Mouse (Mus musculus): Measurements from ENCODE around the gene Pklr. TPM values are rescaled to one million over a fixed set of nuclear protein-coding genes. Genes with fewer than 3 reads are reported as not detected.
A peak's percentile ranks its signal among the peaks of the same experiment; 100 is the strongest.

Gene Pklr
- polyA plus RNA-seq, 1 experiment, result 2.2 TPM

- TF ChIP-seq CTCF (IDR thresholded peaks at IDR 0.05; ENCODE audit: borderline replicate concordance, control insufficient read depth, extremely low read depth, insufficient read depth, low read length, poor library complexity) (no peak), POLR2A (IDR thresholded peaks at IDR 0.05; ENCODE audit: control insufficient read depth, extremely low read depth, insufficient read depth, low read length, poor library complexity) (no peak)
- 46% methylated on average over 1 of the region's 1 CpGs for whole genome bisulfite sequencing
Observed at GRCm38 (mm10) chr3:89193351-89193750, 57.4 kb downstream of the Pklr start.

DNA sequence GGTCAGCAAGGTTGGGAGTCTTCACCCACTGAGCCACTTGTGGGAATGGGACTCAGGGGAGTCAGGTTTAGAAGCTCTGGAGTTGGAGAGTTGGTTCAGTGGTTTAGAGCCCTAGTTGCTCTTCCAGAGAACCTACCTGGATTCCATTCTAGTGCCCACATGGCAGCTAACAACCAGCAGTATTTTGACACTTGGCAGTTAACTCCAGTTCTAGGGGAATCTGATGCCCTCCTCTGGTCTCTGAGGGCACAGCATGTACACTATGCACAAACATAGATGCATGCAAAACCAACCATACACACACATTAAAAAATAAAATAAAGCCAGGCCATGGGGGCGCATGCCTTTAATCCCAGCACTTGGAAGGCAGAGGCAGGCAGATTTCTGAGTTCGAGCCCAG, 57.9 kb downstream of the Pklr start:
- DNase-seq, result peak; percentile 67
- no peak for TF ChIP-seq CTCF (IDR thresholded peaks at IDR 0.05; ENCODE audit: borderline replicate concordance, control insufficient read depth, extremely low read depth, insufficient read depth, low read length, poor library complexity)
- TF ChIP-seq POLR2A (IDR thresholded peaks at IDR 0.05; ENCODE audit: control insufficient read depth, extremely low read depth, insufficient read depth, low read length, poor library complexity), result no peak
- 89% methylated on average over 2 of the region's 2 CpGs for WGBS
- no peaks in the 10 kb centered on the region for H3K27me3 ChIP-seq (ENCODE audit: control insufficient read depth, insufficient read depth, low read length)
- no peaks in the 10 kb centered on the region for H3K36me3 ChIP-seq (ENCODE audit: control insufficient read depth, insufficient read depth, low read length)
- H3K27ac ChIP-seq (ENCODE audit: control insufficient read depth, insufficient read depth, low read length), result no peak overlapping the region
- H3K4me3 ChIP-seq (ENCODE audit: control insufficient read depth, insufficient read depth, low read length), result no peak overlapping the region
- H3K4me1 ChIP-seq (replicated peaks; ENCODE audit: control insufficient read depth, insufficient read depth, low read length), result peaks cover 24% of the 10 kb centered on the region

More at GRCm38 (mm10) chr3:89193351-89193750, 57.4 kb downstream of the Pklr start:
- peaks cover 29% of the 10 kb centered on the region for H3K4me1 ChIP-seq (replicated peaks; ENCODE audit: control insufficient read depth, insufficient read depth, low read length)
- DNase-seq, result no peak
- H3K4me3 ChIP-seq (ENCODE audit: control insufficient read depth, insufficient read depth, low read length), result no peak overlapping the region
- no peaks in the 10 kb centered on the region for H3K27me3 ChIP-seq (ENCODE audit: control insufficient read depth, insufficient read depth, low read length)
- H3K36me3 ChIP-seq (ENCODE audit: control insufficient read depth, insufficient read depth, low read length), result no peaks in the 10 kb centered on the region
- H3K27ac ChIP-seq (ENCODE audit: control insufficient read depth, insufficient read depth, low read length), result no peak overlapping the region

Other genes with a start within 250 kb of the Pklr start
- 36.5 and 40.7 TPM in 2 replicates for gene Msto1, start 222.1 kb upstream of the Pklr start, polyA plus RNA-seq (2012; rRNA removed)
- 12.3 and 12.8 TPM in 2 replicates for gene Ash1l, start 185.5 kb upstream of the Pklr start, polyA plus RNA-seq (2012; rRNA removed)
- gene Dap3, start 185.0 kb upstream of the Pklr start, polyA plus RNA-seq (2012; rRNA removed), result 81.2 and 91.7 TPM in 2 replicates
- gene Rusc1, start 42.8 kb upstream of the Pklr start, polyA plus RNA-seq (2012; rRNA removed), result 45.8 and 50.9 TPM in 2 replicates
- not detected in 2 replicates for gene Gm43738, start 35.0 kb upstream of the Pklr start, polyA plus RNA-seq (2012; rRNA removed)
- gene Fdps, start 34.2 kb upstream of the Pklr start, polyA plus RNA-seq (2012; rRNA removed), result 58.1 and 71.6 TPM in 2 replicates
- 15.9 and 18.1 TPM in 2 replicates for gene Hcn3, start 24.1 kb downstream of the Pklr start, polyA plus RNA-seq (2012; rRNA removed)
- 117 and 126 TPM in 2 replicates for gene Clk2, start 28.7 kb downstream of the Pklr start, polyA plus RNA-seq (2012; rRNA removed)
- gene Scamp3, start 41.3 kb downstream of the Pklr start, polyA plus RNA-seq (2012; rRNA removed), result 240 and 251 TPM in 2 replicates
- 250 and 278 TPM in 2 replicates for gene Fam189b, start 47.0 kb downstream of the Pklr start, polyA plus RNA-seq (2012; rRNA removed)
- 98.8 and 117 TPM in 2 replicates for gene Gba, start 66.8 kb downstream of the Pklr start, polyA plus RNA-seq (2012; rRNA removed)
- 7.2 and 10.9 TPM in 2 replicates for gene Thbs3, start 79.0 kb downstream of the Pklr start, polyA plus RNA-seq (2012; rRNA removed)
- gene Mtx1, start 90.9 kb downstream of the Pklr start, polyA plus RNA-seq (2012; rRNA removed), result 209 and 224 TPM in 2 replicates
- 14.1 and 14.4 TPM in 2 replicates for gene Muc1, start 92.9 kb downstream of the Pklr start, polyA plus RNA-seq (2012; rRNA removed)
- gene Krtcap2, start 109.8 kb downstream of the Pklr start, polyA plus RNA-seq (2012; rRNA removed), result 171 and 183 TPM in 2 replicates
- 12.1 and 13.0 TPM in 2 replicates for gene Trim46, start 110.2 kb downstream of the Pklr start, polyA plus RNA-seq (2012; rRNA removed)
- gene Dpm3, start 123.2 kb downstream of the Pklr start, polyA plus RNA-seq (2012; rRNA removed), result 477 and 588 TPM in 2 replicates
- gene Slc50a1, start 134.4 kb downstream of the Pklr start, polyA plus RNA-seq (2012; rRNA removed), result 196 and 251 TPM in 2 replicates
- gene Efna1, start 145.0 kb downstream of the Pklr start, polyA plus RNA-seq (2012; rRNA removed), result 6.3 and 9.7 TPM in 2 replicates
- 3.7 and 4.2 TPM in 2 replicates for gene Efna3, start 186.8 kb downstream of the Pklr start, polyA plus RNA-seq (2012; rRNA removed)
- 12.5 TPM in 2 replicates for gene Efna4, start 201.9 kb downstream of the Pklr start, polyA plus RNA-seq (2012; rRNA removed)
- 38.7 and 49.6 TPM in 2 replicates for gene Adam15, start 213.9 kb downstream of the Pklr start, polyA plus RNA-seq (2012; rRNA removed)
- 0.36 and 0.50 TPM in 2 replicates for gene Dcst2, start 225.8 kb downstream of the Pklr start, polyA plus RNA-seq (2012; rRNA removed)
- 0.24 and 0.32 TPM in 2 replicates for gene Dcst1, start 229.1 kb downstream of the Pklr start, polyA plus RNA-seq (2012; rRNA removed)

Measured in thymus, adult 2 months (tissue).